Mouse (Mus musculus) intestine, postnatal 0 days (tissue): ENCODE data around the gene Slc25a28. TPM values are rescaled to one million over a fixed set of nuclear protein-coding genes. Genes with fewer than 3 reads are reported as not detected.

Experiments used
- ATAC-seq: fragments of 200-750 bp; cut with Nextera tagmentation; 2 replicates; pipeline ENCODE4 v1.8.0; 2017; ENCODE audit warnings: mild to moderate bottlenecking, moderate TSS enrichment, moderate library complexity
- H3K27ac ChIP-seq: fragments of 300-500 bp; sonication (generic); 2 replicates; pipeline ENCODE4 v1.5.1; 2014; ENCODE audit warnings: mild to moderate bottlenecking, low read depth, low read length, moderate library complexity
- H3K27me3 ChIP-seq: fragments of 300-500 bp; sonication (generic); replicated peaks from 2 replicates; pipeline ENCODE4 v1.6.1; 2014; ENCODE audit warnings: low read length, mixed read lengths; ENCODE audit not compliant: control insufficient read depth, insufficient read depth
- H3K36me3 ChIP-seq: fragments of 300-500 bp; sonication (generic); 2 replicates; pipeline ENCODE4 v1.6.1; 2014; ENCODE audit warnings: mild to moderate bottlenecking, moderate library complexity; ENCODE audit not compliant: control insufficient read depth, insufficient read depth
- H3K4me1 ChIP-seq: fragments of 300-500 bp; sonication (generic); replicated peaks from 2 replicates; pipeline ENCODE4 v1.6.1; 2014; ENCODE audit warnings: antibody characterized with exemption, low read length, mixed read lengths; ENCODE audit not compliant: control insufficient read depth, insufficient read depth
- H3K4me2 ChIP-seq: fragments of 300-500 bp; sonication (generic); replicated peaks from 2 replicates; pipeline ENCODE4 v1.6.1; 2014; ENCODE audit warnings: low read depth, mild to moderate bottlenecking, moderate library complexity
- H3K4me3 ChIP-seq: fragments of 300-500 bp; sonication (generic); 2 replicates; pipeline ENCODE4 v1.5.1; 2014; ENCODE audit warnings: low read depth, low read length
- H3K9ac ChIP-seq: fragments of 300-500 bp; sonication (generic); 2 replicates; pipeline ENCODE4 v1.6.1; 2014; ENCODE audit warnings: mild to moderate bottlenecking, low read depth, low read length
- H3K9me3 ChIP-seq: fragments of 300-500 bp; sonication (generic); 2 replicates; pipeline ENCODE4 v1.6.1; 2016; ENCODE audit warnings: mixed run types; ENCODE audit not compliant: control insufficient read depth
- CTCF ChIP-seq: sonication (generic); IDR thresholded peaks from 2 replicates; pipeline ENCODE4 v1.5.1; 2016; ENCODE audit warnings: low read depth, mild to moderate bottlenecking, control low read depth, antibody characterized with exemption, moderate library complexity
- WGBS: fragments of 180-500 bp; shearing (Covaris S2); extraction: QIAGEN DNeasy Blood & Tissue Kit; methylation state at CpG from one replicate; pipeline ENCODE4 v1.1.7; 2014; 5-methylcytosine and 5-hydroxymethylcytosine counted together
- polyA plus RNA-seq: library from polyadenylated mRNA; unstranded; fragments of >200 nt; fragmentation: Nextera tagmentation; extraction: Ambion mirVana; gene quantifications from 2 replicates; pipeline ENCODE4 v1.2.1, GENCODE M21; 2015

Slc25a28 gene
- polyA plus RNA-seq, 1 experiment from 2014 or later, result 20.6 TPM

- Histone ChIP-seq H3K9me3 (no peaks in the 10 kb centered on the region), H3K36me3 (no peaks in the 10 kb centered on the region), H3K4me3 (no peak overlapping the region), H3K27me3 (peaks cover 9% of the 10 kb centered on the region; the same call in 1 of the 2 replicates), H3K4me1 (no peaks in the 10 kb centered on the region), H3K27ac (no peak overlapping the region), H3K4me2 (no peak overlapping the region), H3K9ac (no peak overlapping the region)
- TF ChIP-seq CTCF, result no peak
- ATAC-seq, result no peak
- 61% methylated on average over 4 of the region's 4 CpGs for WGBS
Measured at GRCm38 (mm10) chr19:43629088-43629487, 45.6 kb downstream of the Slc25a28 start.

GRCm38 (mm10) chr19:43627345-43627744 is 47.3 kb downstream of the Slc25a28 start:
- Histone ChIP-seq H3K9me3 (no peaks in the 10 kb centered on the region), H3K4me3 (no peak overlapping the region), H3K4me1 (no peaks in the 10 kb centered on the region), H3K4me2 (no peak overlapping the region), H3K36me3 (no peaks in the 10 kb centered on the region), H3K27ac (no peak overlapping the region), H3K27me3 (peaks cover 23% of the 10 kb centered on the region), H3K9ac (no peak overlapping the region)
- 88% methylated on average over 3 of the region's 3 CpGs for WGBS
- no peak for ATAC-seq
- peak; percentile 47 for TF ChIP-seq CTCF

- TF ChIP-seq CTCF, result no peak
- Histone ChIP-seq H3K27ac (no peak overlapping the region), H3K4me3 (no peak overlapping the region), H3K4me2 (no peak overlapping the region), H3K36me3 (no peaks in the 10 kb centered on the region), H3K9me3 (no peaks in the 10 kb centered on the region), H3K27me3 (peaks cover 30% of the 10 kb centered on the region), H3K9ac (no peak overlapping the region), H3K4me1 (no peaks in the 10 kb centered on the region)
- no peak for ATAC-seq
- 38% methylated on average over 3 of the region's 3 CpGs for WGBS
Measured at GRCm38 (mm10) chr19:43626160-43626559, 48.5 kb downstream of the Slc25a28 start.

- H3K9me3 ChIP-seq, result no peaks in the 10 kb centered on the region
- peak; percentile 98 for TF ChIP-seq CTCF
- no peak overlapping the region for H3K27ac ChIP-seq
- no peak overlapping the region for H3K4me2 ChIP-seq
- no peak overlapping the region for H3K9ac ChIP-seq
- peaks cover 48% of the 10 kb centered on the region for H3K27me3 ChIP-seq
- ATAC-seq, result 0 out of 2 replicates have a peak, but pooled peaks have one; percentile 39
- no peak overlapping the region for H3K4me3 ChIP-seq
- no peaks in the 10 kb centered on the region for H3K36me3 ChIP-seq
- no peaks in the 10 kb centered on the region for H3K4me1 ChIP-seq
- whole genome bisulfite sequencing, result 44% methylated on average over 4 of the region's 4 CpGs
Measured at GRCm38 (mm10) chr19:43623913-43624312, 50.8 kb downstream of the Slc25a28 start.

GRCm38 (mm10) chr19:43619916-43620479 is 54.7 kb downstream of the Slc25a28 start:
- H3K9ac ChIP-seq, result no peak overlapping the region
- ATAC-seq, result no peak
- H3K4me2 ChIP-seq, result no peak overlapping the region
- H3K4me1 ChIP-seq, result 0 out of 2 replicates have a peak, but pooled peaks cover 1% of the 10 kb centered on the region
- no peak overlapping the region for H3K4me3 ChIP-seq
- no peak for TF ChIP-seq CTCF
- H3K9me3 ChIP-seq, result no peaks in the 10 kb centered on the region
- peaks cover 74% of the 10 kb centered on the region for H3K27me3 ChIP-seq
- H3K36me3 ChIP-seq, result 0 out of 2 replicates have a peak, but pooled peaks cover under 1% of the 10 kb centered on the region
- no peak overlapping the region for H3K27ac ChIP-seq
- 39% methylated on average over 18 of the region's 18 CpGs for WGBS

GRCm38 (mm10) chr19:43618505-43619030 is 56.1 kb downstream of the Slc25a28 start:
- WGBS, result 13% methylated on average over 5 of the region's 5 CpGs
- Histone ChIP-seq H3K4me3 (no peak overlapping the region), H3K36me3 (0 out of 2 replicates have a peak, but pooled peaks cover 7% of the 10 kb centered on the region), H3K9me3 (no peaks in the 10 kb centered on the region), H3K9ac (no peak overlapping the region), H3K4me2 (peak overlapping the region; percentile 75), H3K27ac (no peak overlapping the region; the same call in 1 of the 2 replicates), H3K27me3 (peaks cover 76% of the 10 kb centered on the region), H3K4me1 (0 out of 2 replicates have a peak, but pooled peaks cover 3% of the 10 kb centered on the region)
- no peak for TF ChIP-seq CTCF
- ATAC-seq, result no peak
